Mouse (Mus musculus) liver, embryonic 15.5 days (tissue): ENCODE measurements around the gene Snapc3. TPM values are rescaled to one million over a fixed set of nuclear protein-coding genes. Genes with fewer than 3 reads are reported as not detected.
A peak's percentile ranks its signal among the peaks of the same experiment; 100 is the strongest.

Experiments used
- ATAC-seq: fragments of 200-750 bp; cut with Nextera tagmentation; 2 replicates; pipeline ENCODE4 v1.8.0; 2017; ENCODE audit warnings: moderate number of reproducible peaks, mild to moderate bottlenecking, moderate library complexity; ENCODE audit not compliant: insufficient read depth
- H3K27ac ChIP-seq: fragments of 300-500 bp; sonication (generic); replicated peaks from 2 replicates; pipeline ENCODE4 v1.5.1; 2015; ENCODE audit warnings: mild to moderate bottlenecking, inconsistent platforms
- H3K27me3 ChIP-seq: fragments of 300-500 bp; sonication (generic); 2 replicates; pipeline ENCODE4 v1.6.1; 2015; ENCODE audit warnings: mild to moderate bottlenecking, inconsistent platforms
- H3K36me3 ChIP-seq: fragments of 300-500 bp; sonication (generic); replicated peaks from 2 replicates; pipeline ENCODE4 v1.6.1; 2015; ENCODE audit warnings: moderate library complexity, mild to moderate bottlenecking, inconsistent platforms
- H3K4me1 ChIP-seq: fragments of 300-500 bp; sonication (generic); replicated peaks from 2 replicates; pipeline ENCODE4 v1.6.1; 2015; ENCODE audit warnings: inconsistent platforms
- H3K4me2 ChIP-seq: fragments of 300-500 bp; sonication (generic); 2 replicates; pipeline ENCODE4 v1.6.1; 2015; ENCODE audit warnings: moderate library complexity, mild to moderate bottlenecking, inconsistent platforms
- H3K4me3 ChIP-seq: fragments of 300-500 bp; sonication (generic); replicated peaks from 2 replicates; pipeline ENCODE4 v1.5.1; 2015; ENCODE audit warnings: mild to moderate bottlenecking, inconsistent platforms
- H3K9ac ChIP-seq: fragments of 300-500 bp; sonication (generic); 2 replicates; pipeline ENCODE4 v1.6.1; 2015; ENCODE audit warnings: moderate library complexity, mild to moderate bottlenecking, inconsistent platforms
- H3K9me3 ChIP-seq: fragments of 300-500 bp; sonication (generic); replicated peaks from 2 replicates; pipeline ENCODE4 v1.6.1; 2016; ENCODE audit warnings: inconsistent platforms
- WGBS: fragments of 180-500 bp; shearing (Covaris S2); methylation state at CpG from one replicate; pipeline ENCODE4 v1.1.7; 2015; ENCODE audit warnings: mixed read lengths; ENCODE audit not compliant: insufficient replicate concordance; 5-methylcytosine and 5-hydroxymethylcytosine counted together
- polyA plus RNA-seq: library from polyadenylated mRNA; unstranded; fragments of >200 nt; fragmentation: Nextera tagmentation; extraction: Ambion mirVana; gene quantifications from 2 replicates; pipeline ENCODE4 v1.2.1, GENCODE M21; 2015

The Snapc3 gene
- polyA plus RNA-seq, 1 experiment from 2014 or later = 8.6 TPM

DNA sequence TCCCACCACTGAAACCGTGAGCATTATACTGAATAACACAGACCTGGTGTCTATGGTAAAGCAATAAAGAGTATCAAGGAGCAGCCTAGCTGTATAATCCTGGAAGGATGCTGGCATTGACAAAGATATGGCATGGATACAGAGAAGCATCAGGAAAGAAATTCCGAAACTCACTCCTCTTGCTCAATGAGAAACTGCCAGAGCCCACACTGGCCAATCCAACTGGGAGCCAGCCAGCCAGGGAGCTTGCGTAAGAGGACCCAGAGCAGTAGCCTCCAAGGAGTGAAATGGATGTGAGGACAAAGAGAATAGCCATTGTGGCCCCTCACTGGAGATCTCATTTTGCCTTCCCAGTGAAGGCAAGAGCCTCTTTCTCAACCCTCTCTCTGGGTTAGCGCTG, 21.2 kb upstream of the Snapc3 start:
- H3K27ac ChIP-seq = no peak overlapping the region
- no peak overlapping the region for H3K4me2 ChIP-seq
- no peaks in the 10 kb centered on the region for H3K9me3 ChIP-seq
- no peak overlapping the region for H3K4me3 ChIP-seq
- H3K4me1 ChIP-seq = peaks cover 10% of the 10 kb centered on the region; the same call in 1 of the 2 replicates
- no peak for ATAC-seq
- no peak overlapping the region for H3K9ac ChIP-seq
- H3K27me3 ChIP-seq = no peaks in the 10 kb centered on the region
- WGBS = 72% methylated on average over 4 of the region's 4 CpGs
- H3K36me3 ChIP-seq = no peaks in the 10 kb centered on the region

DNA sequence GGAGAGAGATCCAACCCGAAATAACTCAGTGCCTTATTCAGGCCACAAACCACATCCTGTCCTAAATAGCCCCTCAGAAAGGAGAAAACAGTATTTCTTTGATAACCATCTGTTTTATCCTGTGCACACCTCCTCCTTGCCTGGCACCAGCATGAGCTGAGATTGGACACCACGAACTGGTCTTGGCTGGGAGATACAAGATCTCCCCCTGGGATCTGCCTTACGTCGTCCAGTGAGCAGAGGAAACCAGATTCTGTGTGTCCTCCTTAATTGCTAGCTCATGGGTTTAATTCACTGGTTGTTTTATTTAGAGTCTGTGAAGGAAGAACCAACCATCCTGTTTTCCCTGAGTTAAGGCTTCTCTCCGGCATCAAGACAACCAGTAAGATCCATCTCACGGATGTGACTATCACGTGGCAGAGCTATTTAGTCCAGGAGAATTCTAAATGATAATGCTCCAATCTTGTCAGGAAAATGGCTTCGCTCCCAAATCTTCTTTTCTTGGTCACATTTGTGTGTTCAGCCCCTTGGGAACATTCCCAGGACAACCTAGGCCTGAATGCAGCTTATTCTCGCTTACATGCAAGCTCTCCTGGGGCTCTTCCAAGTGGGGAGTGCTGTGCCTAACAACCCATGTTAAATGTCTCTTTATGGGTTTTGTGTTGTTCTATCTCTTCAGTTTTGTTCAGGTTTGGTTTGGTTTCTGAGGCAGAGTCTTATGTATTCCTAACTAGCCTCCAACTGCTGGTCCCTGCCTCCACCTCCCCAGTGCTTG, 20.3 kb upstream of the Snapc3 start:
- Histone ChIP-seq H3K9me3 (no peaks in the 10 kb centered on the region), H3K4me1 (peaks cover 12% of the 10 kb centered on the region; the same call in 1 of the 2 replicates), H3K36me3 (no peaks in the 10 kb centered on the region), H3K9ac (no peak overlapping the region), H3K4me2 (no peak overlapping the region), H3K4me3 (no peak overlapping the region), H3K27ac (no peak overlapping the region), H3K27me3 (no peaks in the 10 kb centered on the region)
- no peak for ATAC-seq
- 45% methylated on average over 9 of the region's 9 CpGs for WGBS

DNA sequence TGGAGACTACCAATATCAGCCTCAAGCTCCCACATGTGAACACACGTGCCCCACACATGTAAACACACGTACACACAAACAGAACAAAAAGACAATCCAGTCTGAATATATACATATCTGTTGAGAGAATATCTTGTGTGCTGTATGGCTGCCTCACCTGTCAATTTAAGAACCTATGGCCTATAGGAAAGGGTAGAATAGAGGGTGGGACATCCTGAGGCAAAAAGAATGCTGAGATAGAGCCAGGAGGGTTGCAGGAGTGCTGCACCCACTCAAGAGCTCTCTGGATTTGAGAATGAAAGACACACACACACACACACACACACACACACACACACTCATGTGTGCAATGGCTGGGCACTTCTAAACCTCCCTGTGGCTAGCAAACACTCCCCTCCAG, 19.0 kb upstream of the Snapc3 start:
- no peak overlapping the region for H3K27ac ChIP-seq

DNA sequence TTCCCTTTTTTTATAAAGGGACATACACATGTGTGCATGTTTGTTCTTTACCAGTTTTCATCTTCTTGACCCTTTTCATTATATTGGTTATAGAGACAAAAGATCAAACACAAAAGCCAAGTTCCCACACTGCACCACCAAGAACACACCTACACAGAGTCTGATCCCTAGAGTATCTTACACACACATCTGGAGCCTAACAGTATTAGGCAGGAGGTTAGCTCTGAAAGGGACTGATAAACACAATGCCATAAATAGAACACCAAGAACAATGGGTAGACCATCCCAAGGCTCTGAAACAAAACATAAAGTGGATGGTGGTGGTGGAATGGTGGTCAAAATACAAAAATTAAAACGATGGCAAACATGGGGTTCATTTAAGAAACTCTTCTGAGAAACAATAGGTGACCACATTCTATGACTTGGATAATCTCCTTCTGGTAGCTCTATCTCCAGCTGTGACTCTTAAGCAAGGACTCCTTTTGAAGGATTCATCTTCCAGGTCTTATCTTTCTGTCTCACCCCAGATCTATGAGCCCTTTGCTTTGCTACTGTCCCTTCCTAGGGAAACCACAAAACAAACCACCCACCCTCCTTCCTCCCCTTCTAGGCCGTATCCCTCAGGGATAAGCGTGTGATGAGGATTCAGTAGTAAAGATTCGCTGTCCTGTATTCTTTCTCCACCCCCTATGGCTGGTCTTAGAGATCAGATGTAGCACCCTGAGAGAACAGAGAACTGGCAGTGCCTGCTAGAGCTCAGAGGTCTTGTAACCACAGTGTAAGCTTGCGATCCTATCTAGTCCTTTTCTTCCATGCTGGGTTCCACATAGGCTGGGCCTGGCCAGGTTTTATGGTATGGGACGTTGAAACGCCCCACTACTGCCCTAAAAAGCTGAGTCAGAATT, 16.6 kb upstream of the Snapc3 start:
- Histone ChIP-seq H3K9me3 (no peaks in the 10 kb centered on the region), H3K36me3 (no peaks in the 10 kb centered on the region), H3K27ac (no peak overlapping the region), H3K4me3 (no peak overlapping the region), H3K4me2 (no peak overlapping the region), H3K9ac (no peak overlapping the region), H3K27me3 (no peaks in the 10 kb centered on the region), H3K4me1 (peaks cover 12% of the 10 kb centered on the region; the same call in 1 of the 2 replicates)
- ATAC-seq = peak; percentile 83
- WGBS = 39% methylated on average over 7 of the region's 7 CpGs

More for the DNA sequence above, 19.0 kb upstream of the Snapc3 start:
- ATAC-seq = no peak
- Histone ChIP-seq H3K36me3 (no peaks in the 10 kb centered on the region), H3K4me2 (no peak overlapping the region), H3K9ac (no peak overlapping the region), H3K27me3 (no peaks in the 10 kb centered on the region), H3K4me3 (no peak overlapping the region), H3K9me3 (no peaks in the 10 kb centered on the region), H3K4me1 (peaks cover 12% of the 10 kb centered on the region; the same call in 1 of the 2 replicates)
- WGBS = 60% methylated on average over 2 of the region's 2 CpGs

DNA sequence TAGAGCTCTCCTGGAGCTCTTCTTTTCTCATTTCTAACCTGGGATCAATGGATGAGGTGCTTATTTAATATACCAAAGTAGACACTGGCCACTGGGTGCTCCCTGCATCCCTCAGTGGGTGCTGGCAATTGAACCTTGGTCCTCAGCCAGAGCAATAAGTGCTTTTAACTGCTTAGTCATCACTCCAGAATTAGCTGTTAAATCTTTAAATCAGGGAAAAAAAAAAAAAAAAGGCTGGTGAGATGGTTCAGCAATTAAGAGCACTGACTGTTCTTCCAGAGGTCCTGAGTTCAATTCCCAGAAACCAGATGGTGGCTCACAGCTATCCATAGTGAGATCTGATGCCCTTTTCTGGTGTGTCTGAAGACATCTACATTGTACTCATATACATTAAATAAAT, 15.8 kb upstream of the Snapc3 start:
- Histone ChIP-seq H3K27ac (no peak overlapping the region), H3K4me3 (no peak overlapping the region), H3K9ac (no peak overlapping the region), H3K4me1 (peaks cover 12% of the 10 kb centered on the region; the same call in 1 of the 2 replicates), H3K9me3 (no peaks in the 10 kb centered on the region), H3K27me3 (no peaks in the 10 kb centered on the region), H3K36me3 (no peaks in the 10 kb centered on the region), H3K4me2 (no peak overlapping the region)
- no peak for ATAC-seq

DNA sequence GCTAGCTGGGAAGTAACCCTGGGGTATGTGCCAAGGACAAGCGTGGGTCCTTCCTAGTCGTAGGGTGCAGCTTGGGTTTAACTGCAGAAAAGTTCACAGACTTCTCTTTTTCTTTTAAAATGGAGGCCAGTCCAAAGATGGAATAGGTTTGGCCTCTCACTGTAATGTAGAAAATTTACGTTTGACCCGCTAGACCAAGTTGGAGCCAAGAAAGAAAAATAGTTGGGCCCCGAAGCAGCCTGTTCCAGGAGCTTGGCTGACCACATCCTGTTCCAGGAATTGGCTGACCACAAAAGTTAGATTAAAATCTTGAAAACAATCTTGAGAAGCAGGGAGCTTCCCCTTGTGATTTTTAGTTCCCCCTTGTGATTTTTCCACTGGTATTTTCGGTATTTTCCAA, 9.8 kb upstream of the Snapc3 start:
- no peak overlapping the region for H3K9ac ChIP-seq

DNA sequence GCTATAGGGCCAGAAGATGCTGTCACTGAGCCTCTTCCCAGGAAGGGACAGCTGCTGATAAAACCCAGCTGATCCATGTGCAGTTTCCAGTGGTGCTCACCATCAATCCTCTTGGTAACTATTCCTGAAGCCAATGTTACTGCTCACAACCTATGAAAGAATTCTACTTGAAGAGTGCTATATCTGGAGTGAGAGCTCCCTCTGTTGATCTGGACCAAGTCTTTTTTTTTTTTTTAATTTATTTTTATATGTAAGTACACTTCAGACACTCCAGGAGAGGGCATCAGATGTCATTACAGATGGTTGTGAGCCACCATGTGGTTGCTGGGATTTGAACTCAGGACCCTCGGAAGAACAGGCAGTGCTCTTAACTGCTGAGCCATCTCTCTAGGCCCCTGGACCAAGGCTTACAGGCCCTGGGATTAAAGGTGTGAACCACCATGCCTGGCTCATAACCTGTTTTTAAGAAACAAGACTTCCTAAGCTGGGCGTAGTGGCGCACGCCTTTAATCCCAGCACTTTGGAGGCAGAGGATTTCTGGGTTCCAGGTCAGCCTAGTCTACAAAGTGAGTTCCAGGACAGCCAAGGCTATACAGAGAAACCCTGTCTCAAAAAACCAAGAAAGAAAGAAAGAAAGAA, 7.5 kb upstream of the Snapc3 start:
- Histone ChIP-seq H3K4me2 (no peak overlapping the region), H3K9me3 (peaks cover 4% of the 10 kb centered on the region; the same call in 1 of the 2 replicates), H3K27me3 (no peaks in the 10 kb centered on the region), H3K4me1 (no peaks in the 10 kb centered on the region), H3K9ac (no peak overlapping the region), H3K4me3 (no peak overlapping the region), H3K36me3 (no peaks in the 10 kb centered on the region), H3K27ac (no peak overlapping the region)
- ATAC-seq = no peak
- WGBS = 80% methylated on average over 4 of the region's 4 CpGs

More for the DNA sequence above, 9.8 kb upstream of the Snapc3 start:
- Histone ChIP-seq H3K36me3 (no peaks in the 10 kb centered on the region), H3K27me3 (no peaks in the 10 kb centered on the region), H3K4me2 (no peak overlapping the region), H3K27ac (no peak overlapping the region), H3K9me3 (peaks cover 4% of the 10 kb centered on the region; the same call in 1 of the 2 replicates), H3K4me1 (no peaks in the 10 kb centered on the region), H3K4me3 (no peak overlapping the region)
- ATAC-seq = no peak
- WGBS = 26% methylated on average over 6 of the region's 6 CpGs

DNA sequence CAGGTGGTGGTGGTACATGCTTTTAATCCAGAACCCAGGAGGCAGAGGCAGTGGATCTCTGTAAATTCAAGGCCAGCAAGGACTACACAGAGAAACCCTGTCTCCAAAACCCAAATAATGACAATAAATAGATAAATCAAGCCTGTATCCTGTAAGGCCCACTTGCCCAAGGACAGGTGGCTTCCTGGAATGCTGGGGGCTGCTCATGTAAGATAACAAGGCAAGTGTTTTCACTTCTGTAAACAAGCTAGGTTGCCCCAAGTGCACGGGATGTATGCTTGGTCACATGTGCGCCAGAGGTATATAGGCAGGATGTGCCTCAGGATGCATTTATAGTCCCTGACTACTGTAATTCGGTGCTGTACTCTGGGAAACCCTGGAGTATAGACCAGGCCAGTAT, 5.5 kb upstream of the Snapc3 start:
- H3K9ac ChIP-seq = no peak overlapping the region
- no peak overlapping the region for H3K27ac ChIP-seq
- H3K9me3 ChIP-seq = peaks cover 4% of the 10 kb centered on the region; the same call in 1 of the 2 replicates
- no peak for ATAC-seq
- 33% methylated on average over 3 of the region's 3 CpGs for WGBS
- peaks cover 5% of the 10 kb centered on the region for H3K4me1 ChIP-seq
- H3K27me3 ChIP-seq = no peaks in the 10 kb centered on the region
- H3K4me3 ChIP-seq = no peak overlapping the region
- H3K4me2 ChIP-seq = no peak overlapping the region
- no peaks in the 10 kb centered on the region for H3K36me3 ChIP-seq

DNA sequence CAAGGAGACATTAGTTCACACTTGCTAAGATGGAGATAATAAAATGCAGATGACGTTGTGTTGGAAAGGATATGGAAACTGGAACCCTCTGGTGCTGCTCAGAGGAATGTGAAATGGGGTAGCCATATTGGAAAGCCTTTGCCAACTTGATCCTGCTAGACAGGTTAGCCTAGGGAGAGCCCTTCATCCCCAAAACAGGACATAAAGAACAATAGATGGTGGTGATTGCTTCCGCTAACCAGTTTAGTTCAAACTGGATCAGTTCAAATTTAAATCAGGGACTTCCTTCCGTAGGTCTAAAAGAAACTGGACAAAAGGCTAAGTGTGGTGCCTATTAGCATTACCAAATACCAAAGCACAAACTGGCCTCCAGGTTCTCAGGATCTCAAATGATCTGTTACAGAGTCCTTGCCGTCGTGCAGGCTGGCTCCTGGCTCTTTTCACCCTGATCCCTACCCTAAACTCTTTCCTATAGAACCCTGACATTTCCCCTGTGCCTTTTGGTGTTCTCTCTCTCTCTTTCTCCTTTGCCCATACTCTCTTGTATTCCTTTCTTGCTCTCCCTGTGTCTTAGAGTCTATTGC, 3.2 kb upstream of the Snapc3 start:
- WGBS = 74% methylated on average over 5 of the region's 5 CpGs

DNA sequence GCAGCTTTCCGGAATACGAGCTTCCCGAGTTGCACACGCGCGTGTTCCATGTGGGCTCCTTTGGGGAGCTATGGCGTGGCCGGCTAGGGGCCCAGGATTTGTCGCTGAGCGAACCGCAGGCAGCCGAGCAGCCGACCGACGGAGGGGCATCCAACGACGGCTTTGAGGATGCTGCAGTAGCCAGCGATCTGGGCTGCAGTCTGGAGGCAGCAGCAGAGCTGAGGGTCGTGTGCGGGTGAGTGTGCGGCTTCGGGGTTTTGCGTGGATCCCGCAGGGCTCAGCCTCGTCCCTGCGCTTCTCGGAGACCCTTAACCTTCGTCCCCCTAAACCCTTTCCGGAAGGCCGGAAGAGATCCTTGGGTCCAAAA, 279 bp downstream of the Snapc3 start:
- Histone ChIP-seq H3K4me1 (peaks cover 18% of the 10 kb centered on the region), H3K36me3 (no peaks in the 10 kb centered on the region), H3K9me3 (no peaks in the 10 kb centered on the region), H3K4me2 (peak overlapping the region; percentile 82), H3K27me3 (no peaks in the 10 kb centered on the region), H3K9ac (peak overlapping the region; percentile 89), H3K4me3 (peak overlapping the region; percentile 96), H3K27ac (peak overlapping the region; percentile 67)
- under 1% methylated on average over 30 of the region's 30 CpGs for WGBS
- peak; percentile 47 for ATAC-seq

More for the DNA sequence above, 3.2 kb upstream of the Snapc3 start:
- Histone ChIP-seq H3K4me1 (peaks cover 18% of the 10 kb centered on the region), H3K9ac (no peak overlapping the region), H3K9me3 (no peaks in the 10 kb centered on the region), H3K27ac (no peak overlapping the region), H3K4me2 (no peak overlapping the region), H3K36me3 (no peaks in the 10 kb centered on the region), H3K27me3 (no peaks in the 10 kb centered on the region), H3K4me3 (no peak overlapping the region)
- ATAC-seq = no peak
